Mouse (Mus musculus) ES-Bruce4 (cell line): ENCODE results near the gene Zfp771.

Source experiments
- CTCF ChIP-seq: IDR thresholded peaks from one replicate; pipeline ENCODE4 v1.8.1; 2011; ENCODE audit warnings: low read depth, low read length
- POLR2A ChIP-seq: IDR thresholded peaks from one replicate; pipeline ENCODE4 v1.8.1; 2011; ENCODE audit warnings: low read length; ENCODE audit not compliant: insufficient read depth

DNA sequence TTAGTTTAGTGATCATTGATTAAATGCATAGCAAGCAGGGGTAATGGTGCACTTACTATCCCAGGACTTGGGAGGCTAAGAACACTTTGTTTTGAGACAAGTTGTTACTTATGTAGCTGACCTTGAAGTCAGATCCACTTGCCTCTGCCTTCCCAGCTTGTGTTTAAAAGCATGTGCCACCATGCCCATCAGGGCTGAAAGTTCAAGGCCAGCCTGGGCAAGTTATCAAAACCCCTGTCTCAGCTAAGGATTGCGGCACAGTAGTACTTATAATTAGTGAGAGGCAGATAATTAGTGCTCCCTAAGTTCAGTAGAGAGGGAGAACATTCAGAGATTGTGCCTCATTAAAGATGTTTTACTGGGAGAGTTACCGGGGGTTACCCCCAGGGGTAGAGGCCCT lies 9.3 kb upstream of the Zfp771 start:
- TF ChIP-seq POLR2A, result no peak
- TF ChIP-seq CTCF, result no peak
